Mouse (Mus musculus) ES-Bruce4 (cell line): ENCODE measurements around the gene Nms. TPM values are rescaled to one million over a fixed set of nuclear protein-coding genes. Genes with fewer than 3 reads are reported as not detected.

Source experiments
- H3K27ac ChIP-seq: 2 replicates; pipeline ENCODE4 v1.5.1; 2012; ENCODE audit warnings: low read length, inconsistent platforms; ENCODE audit not compliant: insufficient read depth
- H3K27me3 ChIP-seq: 2 replicates; pipeline ENCODE4 v1.6.1; 2012; ENCODE audit warnings: mild to moderate bottlenecking, low read length, inconsistent platforms; ENCODE audit not compliant: control insufficient read depth, poor library complexity, insufficient read depth, severe bottlenecking
- H3K36me3 ChIP-seq: 2 replicates; pipeline ENCODE4 v1.6.1; 2012; ENCODE audit warnings: inconsistent platforms, mild to moderate bottlenecking, low read length, moderate library complexity; ENCODE audit not compliant: control insufficient read depth, poor library complexity, insufficient read depth, severe bottlenecking
- H3K4me1 ChIP-seq: one replicate; pipeline ENCODE4 v1.8.1; 2011; ENCODE audit warnings: low read length; ENCODE audit not compliant: control insufficient read depth, insufficient read depth
- H3K4me3 ChIP-seq: 2 replicates; pipeline ENCODE4 v1.5.1; 2011; ENCODE audit warnings: low read depth, mild to moderate bottlenecking, low read length
- H3K9ac ChIP-seq: 2 replicates; pipeline ENCODE4 v1.6.1; 2012; ENCODE audit warnings: low read depth, mild to moderate bottlenecking, inconsistent platforms; ENCODE audit not compliant: poor library complexity, severe bottlenecking
- H3K9me3 ChIP-seq: replicated peaks from 2 replicates; pipeline ENCODE4 v1.6.1; 2012; ENCODE audit warnings: mild to moderate bottlenecking, low read length, inconsistent platforms; ENCODE audit not compliant: control insufficient read depth, poor library complexity, insufficient read depth, severe bottlenecking
- CTCF ChIP-seq: IDR thresholded peaks from one replicate; pipeline ENCODE4 v1.8.1; 2011; ENCODE audit warnings: low read depth, low read length
- EP300 ChIP-seq: IDR thresholded peaks from 2 replicates; pipeline ENCODE4 v1.6.1; 2011; ENCODE audit warnings: low read depth, low read length; ENCODE audit not compliant: insufficient read depth
- POLR2A ChIP-seq: IDR thresholded peaks from one replicate; pipeline ENCODE4 v1.8.1; 2011; ENCODE audit warnings: low read length; ENCODE audit not compliant: insufficient read depth
- polyA plus RNA-seq: library from polyadenylated mRNA; stranded (reverse); fragments of >200 nt; gene quantifications from 2 replicates; pipeline ENCODE4 v1.2.4, GENCODE M21; 2011; ENCODE audit warnings: low read depth; ENCODE audit not compliant: missing spikeins, insufficient read depth, insufficient read length

Nms gene
- polyA plus RNA-seq, 1 experiment, result not detected

DNA sequence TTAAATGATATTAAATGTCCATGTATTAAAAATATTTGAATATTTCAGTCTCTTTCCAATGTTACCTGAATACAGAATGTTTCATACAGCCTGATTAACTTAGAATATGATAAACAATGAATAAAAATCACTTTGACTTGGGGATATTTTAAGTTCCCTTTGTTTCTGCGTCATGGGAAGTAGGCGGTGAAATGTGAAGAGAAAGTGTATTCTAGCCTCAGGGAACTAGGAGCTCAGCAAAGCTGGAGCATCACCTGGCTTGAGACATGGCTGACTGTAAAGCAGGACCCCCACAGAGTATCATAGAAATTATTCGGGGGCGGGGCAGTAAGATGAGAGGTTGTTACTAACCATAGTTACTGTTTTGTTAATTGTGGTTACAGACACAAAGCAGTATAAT lies 10.0 kb upstream of the Nms start:
- Histone ChIP-seq H3K27me3 (no peaks in the 10 kb centered on the region; the same call in 1 of the 2 replicates), H3K27ac (no peak overlapping the region), H3K9ac (no peak overlapping the region), H3K9me3 (no peaks in the 10 kb centered on the region), H3K4me3 (no peak overlapping the region), H3K4me1 (peaks cover 2% of the 10 kb centered on the region), H3K36me3 (no peaks in the 10 kb centered on the region)
- TF ChIP-seq CTCF, result no peak
- TF ChIP-seq POLR2A, result no peak
- no peak for TF ChIP-seq EP300

DNA sequence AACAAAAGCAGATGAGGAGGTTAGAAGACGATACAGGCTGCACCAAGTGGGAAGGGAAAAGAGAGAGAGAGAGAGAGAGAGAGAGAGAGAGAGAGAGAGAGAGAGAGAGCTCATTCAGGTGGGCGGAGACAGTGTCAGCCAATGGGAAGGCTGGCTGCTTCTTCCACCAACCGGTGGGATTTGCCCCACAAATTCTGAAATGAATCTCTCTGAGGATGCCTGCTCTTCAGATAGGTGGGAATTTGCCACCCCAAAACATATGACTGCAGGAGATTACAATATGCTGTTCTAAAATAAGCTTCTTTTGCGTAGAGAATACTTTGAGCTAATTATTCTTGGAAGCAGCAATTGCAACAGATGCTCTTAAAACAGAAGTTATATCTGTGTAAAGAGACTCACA lies 9.5 kb upstream of the Nms start:
- H3K4me3 ChIP-seq, result no peak overlapping the region
- TF ChIP-seq POLR2A (no peak), CTCF (no peak), EP300 (no peak)
- no peak overlapping the region for H3K9ac ChIP-seq
- no peaks in the 10 kb centered on the region for H3K9me3 ChIP-seq
- H3K36me3 ChIP-seq, result no peaks in the 10 kb centered on the region
- no peaks in the 10 kb centered on the region; the same call in 1 of the 2 replicates for H3K27me3 ChIP-seq
- peaks cover 2% of the 10 kb centered on the region for H3K4me1 ChIP-seq
- no peak overlapping the region for H3K27ac ChIP-seq

DNA sequence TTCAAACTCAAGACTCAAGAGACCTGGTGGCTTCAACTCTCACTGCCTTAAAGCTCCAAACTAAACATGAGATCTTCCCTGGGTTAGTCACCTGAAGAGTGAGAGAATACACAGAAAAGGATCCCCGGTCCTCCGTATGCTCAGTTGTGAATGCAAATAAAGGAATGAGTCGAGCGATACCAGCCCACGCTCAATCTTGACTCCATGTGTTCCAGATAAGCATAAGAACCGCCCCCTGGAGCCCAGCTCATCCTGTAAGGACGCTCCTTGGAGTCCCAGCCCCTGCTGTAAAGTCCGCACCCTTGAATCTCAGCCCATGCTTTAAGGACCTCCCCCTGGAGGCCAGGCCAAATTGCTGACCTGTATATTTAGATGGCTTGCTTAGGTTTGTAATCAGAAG lies 8.2 kb upstream of the Nms start:
- no peak for TF ChIP-seq POLR2A
- Histone ChIP-seq H3K9ac (no peak overlapping the region), H3K4me1 (peaks cover 2% of the 10 kb centered on the region)

DNA sequence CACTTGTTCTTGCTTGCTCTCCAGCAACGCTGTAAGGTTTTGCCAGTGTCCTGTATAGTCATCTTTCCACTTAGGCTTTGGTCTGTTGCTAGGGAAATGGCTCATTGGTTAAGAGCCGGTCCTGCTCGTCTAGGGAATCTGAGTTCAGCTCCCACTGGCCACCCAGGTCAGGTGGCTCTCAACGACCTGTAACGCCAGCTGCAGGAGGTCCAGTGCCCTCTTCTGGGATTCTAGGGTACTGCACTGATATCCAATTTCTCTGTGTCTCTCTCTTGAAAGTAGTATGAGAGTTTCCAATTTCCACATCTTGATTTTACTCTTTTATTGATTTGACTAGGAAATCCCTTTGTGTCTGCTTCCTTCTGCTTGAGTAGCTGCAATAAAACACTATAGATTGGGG lies 4.3 kb upstream of the Nms start:
- no peak overlapping the region for H3K9ac ChIP-seq
- peaks cover 2% of the 10 kb centered on the region for H3K4me1 ChIP-seq
- no peaks in the 10 kb centered on the region for H3K9me3 ChIP-seq
- H3K36me3 ChIP-seq, result no peaks in the 10 kb centered on the region
- no peaks in the 10 kb centered on the region; the same call in 1 of the 2 replicates for H3K27me3 ChIP-seq
- TF ChIP-seq EP300, result no peak
- peak; percentile 63 for TF ChIP-seq CTCF
- no peak for TF ChIP-seq POLR2A
- H3K4me3 ChIP-seq, result no peak overlapping the region
- no peak overlapping the region for H3K27ac ChIP-seq

More for the DNA sequence above, 8.2 kb upstream of the Nms start:
- H3K27ac ChIP-seq, result no peak overlapping the region
- no peaks in the 10 kb centered on the region for H3K36me3 ChIP-seq
- H3K4me3 ChIP-seq, result no peak overlapping the region
- no peaks in the 10 kb centered on the region for H3K9me3 ChIP-seq
- H3K27me3 ChIP-seq, result no peaks in the 10 kb centered on the region; the same call in 1 of the 2 replicates

DNA sequence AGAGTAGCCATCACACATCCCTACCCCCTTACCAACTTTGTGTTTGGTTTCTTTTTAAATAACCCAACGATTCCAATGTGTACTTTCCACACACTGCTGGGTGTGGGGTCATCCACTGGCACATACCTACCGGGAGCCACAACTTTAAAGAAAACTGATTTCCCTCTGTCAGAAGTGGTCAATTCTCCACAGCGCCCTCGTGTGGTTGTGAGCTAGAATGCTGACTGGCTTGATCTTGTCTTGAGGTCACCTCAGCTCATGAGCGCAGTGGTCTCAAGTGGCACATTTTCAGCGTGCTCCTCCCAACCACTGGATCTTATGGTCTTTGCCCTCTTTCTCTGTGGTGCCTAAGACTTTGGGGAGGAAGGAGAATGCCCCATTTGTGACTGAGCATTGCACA lies 2.2 kb upstream of the Nms start:
- H3K4me1 ChIP-seq, result no peaks in the 10 kb centered on the region
- H3K36me3 ChIP-seq, result no peaks in the 10 kb centered on the region
- H3K9me3 ChIP-seq, result no peaks in the 10 kb centered on the region
- H3K27me3 ChIP-seq, result no peaks in the 10 kb centered on the region
- no peak overlapping the region for H3K9ac ChIP-seq
- H3K4me3 ChIP-seq, result no peak overlapping the region
- peak; percentile 78 for TF ChIP-seq CTCF
- TF ChIP-seq EP300, result no peak
- TF ChIP-seq POLR2A, result no peak
- H3K27ac ChIP-seq, result no peak overlapping the region

DNA sequence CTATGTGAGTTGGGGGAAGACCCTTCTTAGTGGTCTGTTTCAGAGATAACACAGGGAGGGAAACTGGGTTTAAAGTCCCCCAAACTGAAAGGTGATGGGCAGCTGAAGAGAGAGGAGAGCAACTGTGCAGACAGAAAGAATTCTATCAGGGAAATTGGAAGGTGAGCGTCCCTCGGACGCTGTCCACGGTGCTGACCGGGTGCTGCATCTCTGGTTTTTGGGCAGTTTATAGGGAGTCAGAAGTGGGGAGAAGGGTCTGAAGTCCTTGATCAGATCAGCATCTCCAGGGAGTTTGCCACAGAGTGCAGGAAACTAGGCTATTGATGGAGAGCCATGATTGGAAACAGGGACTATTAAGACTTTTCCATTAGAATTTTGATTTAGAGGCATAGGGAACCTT lies 659 bp downstream of the Nms start:
- no peaks in the 10 kb centered on the region for H3K9me3 ChIP-seq
- no peak overlapping the region for H3K27ac ChIP-seq
- no peak overlapping the region for H3K4me3 ChIP-seq

More for the DNA sequence above, 659 bp downstream of the Nms start:
- Histone ChIP-seq H3K27me3 (no peaks in the 10 kb centered on the region), H3K36me3 (no peaks in the 10 kb centered on the region), H3K4me1 (no peaks in the 10 kb centered on the region), H3K9ac (no peak overlapping the region)
- no peak for TF ChIP-seq EP300
- no peak for TF ChIP-seq CTCF
- no peak for TF ChIP-seq POLR2A
